Comparison of ENCODE assay signal across 25 mouse cellular contexts in genomic region chr9:83716101-83716763, GRCm38 (mm10).
DNase-seq lines count a peak whose midpoint lies in the region; ATAC-seq and TF ChIP-seq lines count a peak whose summit lies in the region.
"Had no signal": no experiment of that assay in that cellular context is flagged by ENCODE, and none has a peak within 500 bp of the region (broad histone marks: within the 10 kb centered on the region; RNA-seq: fewer than 3 reads in every experiment).

No protein-coding gene starts in this region.

- no peak for TF ChIP-seq EP300 in lung, postnatal 0 days (IDR thresholded peaks at IDR 0.05)

- H3K4me2 ChIP-seq in heart, embryonic 13.5 days = no peak overlapping the region
- no peak overlapping the region for H3K4me2 ChIP-seq in kidney, embryonic 14.5 days (replicated peaks; ENCODE audit: low read depth, low read length)
- no peak overlapping the region for H3K4me2 ChIP-seq in lung, embryonic 15.5 days
- H3K4me2 ChIP-seq in lung, postnatal 0 days (replicated peaks; ENCODE audit: low read depth, low read length) = no peak overlapping the region
- H3K4me2 ChIP-seq: forebrain, embryonic 13.5 days; limb, embryonic 15.5 days; liver, embryonic 13.5 days; neural tube, embryonic 15.5 days had no signal

- 0 out of 2 replicates have a peak, but pooled peaks have one; percentile 31 for ATAC-seq in heart, embryonic 13.5 days (ENCODE audit: extremely low read depth, insufficient number of reproducible peaks, low FRiP score, low TSS enrichment)
- peak; percentile 76; the same call in 1 of the 2 replicates for ATAC-seq in kidney, embryonic 14.5 days (ENCODE audit: low FRiP score, low TSS enrichment)
- peak; percentile 88; the same call in 1 of the 2 replicates for ATAC-seq in lung, embryonic 15.5 days (ENCODE audit: borderline replicate concordance, extremely low read depth, low FRiP score, low TSS enrichment)
- no peak for ATAC-seq in lung, postnatal 0 days
- ATAC-seq: CD4-positive, CD25-positive, alpha-beta regulatory T cell, adult 4 months; forebrain, embryonic 13.5 days; hindbrain, embryonic 16.5 days had no signal

- H3K9ac ChIP-seq in heart, embryonic 13.5 days = no peak overlapping the region
- H3K9ac ChIP-seq in kidney, embryonic 14.5 days (ENCODE audit: low read depth, low read length) = no peak overlapping the region
- H3K9ac ChIP-seq in lung, embryonic 15.5 days = no peak overlapping the region
- no peak overlapping the region for H3K9ac ChIP-seq in lung, postnatal 0 days (replicated peaks; ENCODE audit: low read depth)
- H3K9ac ChIP-seq: forebrain, embryonic 13.5 days; limb, embryonic 15.5 days; liver, embryonic 13.5 days; neural tube, embryonic 15.5 days had no signal

- WGBS in heart, embryonic 13.5 days = 30% methylated on average over 5 of the region's 5 CpGs
- WGBS in kidney, embryonic 14.5 days = 54% methylated on average over 5 of the region's 5 CpGs
- whole genome bisulfite sequencing in lung, embryonic 15.5 days = 32% methylated on average over 5 of the region's 5 CpGs
- WGBS in lung, postnatal 0 days = 42% methylated on average over 5 of the region's 5 CpGs

- no peaks in the 10 kb centered on the region for H3K9me3 ChIP-seq in heart, embryonic 13.5 days
- H3K9me3 ChIP-seq in kidney, embryonic 14.5 days (ENCODE audit: control insufficient read depth, low read length) = no peaks in the 10 kb centered on the region
- no peaks in the 10 kb centered on the region for H3K9me3 ChIP-seq in lung, embryonic 15.5 days
- no peaks in the 10 kb centered on the region for H3K9me3 ChIP-seq in lung, postnatal 0 days (ENCODE audit: low read length)
- H3K9me3 ChIP-seq: forebrain, embryonic 13.5 days; limb, embryonic 10.5 days; limb, embryonic 15.5 days; liver, embryonic 13.5 days; neural tube, embryonic 15.5 days had no signal

- no peak overlapping the region for H3K4me3 ChIP-seq in heart, embryonic 13.5 days
- no peak overlapping the region for H3K4me3 ChIP-seq in kidney, embryonic 14.5 days (ENCODE audit: low read length)
- no peak overlapping the region for H3K4me3 ChIP-seq in lung, embryonic 15.5 days
- H3K4me3 ChIP-seq in lung, postnatal 0 days (ENCODE audit: low read depth, low read length) = no peak overlapping the region
- H3K4me3 ChIP-seq: forebrain, embryonic 13.5 days; limb, embryonic 10.5 days; limb, embryonic 15.5 days; liver, embryonic 13.5 days; neural tube, embryonic 15.5 days had no signal

- DNase-seq in heart, adult 8-10 months (ENCODE audit: low spot score) = no peak
- no peak for DNase-seq in kidney, postnatal 4 days
- DNase-seq in lung, postnatal 0 days (ENCODE audit: low spot score) = no peak
- DNase-seq: adrenal gland, postnatal 14 days; cerebellum, adult 11 months; cerebellum, adult 9-10 months; cerebellum, postnatal 36 days; gastrocnemius, postnatal 10 days; kidney, adult 2 months; liver, embryonic 13.5 days; lung, adult 18-20 months; midbrain, embryonic 14.5 days; retina, postnatal 1 day; right cerebral cortex, postnatal 14 days; thymus, postnatal 4 days had no signal

- H3K4me1 ChIP-seq in heart, embryonic 13.5 days = peaks cover 33% of the 10 kb centered on the region
- H3K4me1 ChIP-seq in kidney, embryonic 14.5 days (ENCODE audit: control insufficient read depth, insufficient read depth, low read length) = no peaks in the 10 kb centered on the region
- no peaks in the 10 kb centered on the region for H3K4me1 ChIP-seq in lung, embryonic 15.5 days
- no peaks in the 10 kb centered on the region for H3K4me1 ChIP-seq in lung, postnatal 0 days (ENCODE audit: insufficient read depth, low read depth, low read length)
- H3K4me1 ChIP-seq: forebrain, embryonic 13.5 days; limb, embryonic 10.5 days; limb, embryonic 15.5 days; liver, embryonic 13.5 days; neural tube, embryonic 15.5 days had no signal

- H3K27ac ChIP-seq in heart, embryonic 13.5 days (replicated peaks) = peak overlapping the region; percentile 61
- H3K27ac ChIP-seq in kidney, embryonic 14.5 days (ENCODE audit: low read depth, low read length) = no peak overlapping the region; the same call in 1 of the 2 replicates
- H3K27ac ChIP-seq in lung, embryonic 15.5 days = no peak overlapping the region
- no peak overlapping the region for H3K27ac ChIP-seq in lung, postnatal 0 days (ENCODE audit: low read length)
- H3K27ac ChIP-seq: forebrain, embryonic 13.5 days; limb, embryonic 10.5 days; limb, embryonic 15.5 days; liver, embryonic 13.5 days; macrophage; neural tube, embryonic 15.5 days had no signal

- TF ChIP-seq CTCF in lung, postnatal 0 days (IDR thresholded peaks at IDR 0.05) = no peak

- no peaks in the 10 kb centered on the region for H3K27me3 ChIP-seq in heart, embryonic 13.5 days (replicated peaks)
- no peaks in the 10 kb centered on the region for H3K27me3 ChIP-seq in kidney, embryonic 14.5 days (ENCODE audit: control insufficient read depth, insufficient read depth, low read length)
- no peaks in the 10 kb centered on the region for H3K27me3 ChIP-seq in lung, embryonic 15.5 days
- no peaks in the 10 kb centered on the region for H3K27me3 ChIP-seq in lung, postnatal 0 days (replicated peaks; ENCODE audit: insufficient read depth, low read length)
- H3K27me3 ChIP-seq: forebrain, embryonic 13.5 days; limb, embryonic 15.5 days; liver, embryonic 13.5 days; neural tube, embryonic 15.5 days had no signal

- H3K36me3 ChIP-seq in heart, embryonic 13.5 days = no peaks in the 10 kb centered on the region
- H3K36me3 ChIP-seq in kidney, embryonic 14.5 days (ENCODE audit: control insufficient read depth, insufficient read depth, low read length) = no peaks in the 10 kb centered on the region
- no peaks in the 10 kb centered on the region for H3K36me3 ChIP-seq in lung, embryonic 15.5 days
- no peaks in the 10 kb centered on the region for H3K36me3 ChIP-seq in lung, postnatal 0 days (ENCODE audit: insufficient read depth, low read length)
- H3K36me3 ChIP-seq: limb, embryonic 10.5 days; limb, embryonic 15.5 days; liver, embryonic 13.5 days; neural tube, embryonic 15.5 days had no signal
